Mouse (Mus musculus): ENCODE results near the gene Nudt2. TPM values are rescaled to one million over a fixed set of nuclear protein-coding genes. Genes with fewer than 3 reads are reported as not detected.

The Nudt2 gene
- total and polyA plus RNA-seq, 3 experiments = 27.5 to 30.8 (median 28.9) TPM

GRCm38 (mm10) chr4:41470051-41470683 is 5.2 kb downstream of the Nudt2 start:
- DNase-seq = no peak
- 62% methylated on average over 7 of the region's 7 CpGs for WGBS
- no peaks in the 10 kb centered on the region; the same call in 1 of the 2 replicates for H3K36me3 ChIP-seq (ENCODE audit: control insufficient read depth, insufficient read depth, low read length)
- H3K9ac ChIP-seq (ENCODE audit: low read depth, low read length) = no peak overlapping the region
- no peaks in the 10 kb centered on the region for H3K27me3 ChIP-seq (ENCODE audit: control insufficient read depth, insufficient read depth, low read length)
- intact Hi-C loops (cut with DNase I) = no loop called here
- TF ChIP-seq EP300 (IDR thresholded peaks at IDR 0.05; ENCODE audit: insufficient read depth, low read depth, low read length) (no peak), CTCF (IDR thresholded peaks at IDR 0.05) (no peak)
- H3K79me2 ChIP-seq (replicated peaks; ENCODE audit: control insufficient read depth, insufficient read depth, low read length) = no peaks in the 10 kb centered on the region
- no peak overlapping the region for H3K4me3 ChIP-seq
- H3K4me1 ChIP-seq (ENCODE audit: control insufficient read depth, insufficient read depth, low read length) = no peaks in the 10 kb centered on the region; the same call in none of the 2 replicates
- no peak overlapping the region for H3K27ac ChIP-seq

- no peak for TF ChIP-seq EP300 (IDR thresholded peaks at IDR 0.05; ENCODE audit: insufficient read depth, low read depth, low read length)
- TF ChIP-seq CTCF (IDR thresholded peaks at IDR 0.05) = no peak
- no peak for TF ChIP-seq POLR2A (IDR thresholded peaks at IDR 0.05; ENCODE audit: insufficient read depth, low read depth, low read length)
- no peaks in the 10 kb centered on the region; the same call in none of the 2 replicates for H3K4me1 ChIP-seq (ENCODE audit: control insufficient read depth, insufficient read depth, low read length)
- no peak for DNase-seq
- intact Hi-C loops (cut with DNase I) = no loop called here
- no peak overlapping the region for H3K27ac ChIP-seq
- no peaks in the 10 kb centered on the region for H3K79me2 ChIP-seq (replicated peaks; ENCODE audit: control insufficient read depth, insufficient read depth, low read length)
- H3K9ac ChIP-seq (ENCODE audit: low read depth, low read length) = no peak overlapping the region
- H3K36me3 ChIP-seq (ENCODE audit: control insufficient read depth, insufficient read depth, low read length) = no peaks in the 10 kb centered on the region; the same call in 1 of the 2 replicates
- no peaks in the 10 kb centered on the region for H3K27me3 ChIP-seq (ENCODE audit: control insufficient read depth, insufficient read depth, low read length)
- WGBS = 56% methylated on average over 5 of the region's 5 CpGs
- H3K4me3 ChIP-seq = no peak overlapping the region
Observed at GRCm38 (mm10) chr4:41470684-41471383, 5.9 kb downstream of the Nudt2 start.

DNA sequence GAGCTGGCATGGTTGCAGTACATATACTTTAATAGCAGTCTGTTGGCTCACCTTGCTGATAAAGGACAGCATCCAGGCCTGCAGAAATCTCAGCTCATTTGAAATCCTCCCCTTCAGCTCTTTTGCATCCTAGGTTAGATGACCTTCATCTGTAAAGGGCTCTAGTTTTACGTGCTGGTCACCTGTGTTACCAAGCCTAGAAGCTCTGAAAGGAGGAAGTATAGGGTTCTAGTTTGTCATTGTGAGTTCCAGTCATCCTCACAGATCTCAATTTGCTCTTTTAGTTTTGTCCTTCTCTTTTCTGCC is 6.4 kb downstream of the Nudt2 start:
- H3K36me3 ChIP-seq (ENCODE audit: control insufficient read depth, insufficient read depth, low read length) = no peaks in the 10 kb centered on the region; the same call in 1 of the 2 replicates
- no peaks in the 10 kb centered on the region; the same call in none of the 2 replicates for H3K4me1 ChIP-seq (ENCODE audit: control insufficient read depth, insufficient read depth, low read length)
- WGBS = 79% methylated on average over 1 of the region's 1 CpGs
- H3K4me3 ChIP-seq = no peak overlapping the region
- intact Hi-C loops (cut with DNase I) = no loop called here
- H3K27ac ChIP-seq = no peak overlapping the region
- DNase-seq = no peak
- no peaks in the 10 kb centered on the region for H3K27me3 ChIP-seq (ENCODE audit: control insufficient read depth, insufficient read depth, low read length)
- no peak overlapping the region for H3K9ac ChIP-seq (ENCODE audit: low read depth, low read length)
- no peak for TF ChIP-seq EP300 (IDR thresholded peaks at IDR 0.05; ENCODE audit: insufficient read depth, low read depth, low read length)
- TF ChIP-seq POLR2A (IDR thresholded peaks at IDR 0.05; ENCODE audit: insufficient read depth, low read depth, low read length) = no peak
- TF ChIP-seq CTCF (IDR thresholded peaks at IDR 0.05) = no peak
- no peaks in the 10 kb centered on the region for H3K79me2 ChIP-seq (replicated peaks; ENCODE audit: control insufficient read depth, insufficient read depth, low read length)

DNA sequence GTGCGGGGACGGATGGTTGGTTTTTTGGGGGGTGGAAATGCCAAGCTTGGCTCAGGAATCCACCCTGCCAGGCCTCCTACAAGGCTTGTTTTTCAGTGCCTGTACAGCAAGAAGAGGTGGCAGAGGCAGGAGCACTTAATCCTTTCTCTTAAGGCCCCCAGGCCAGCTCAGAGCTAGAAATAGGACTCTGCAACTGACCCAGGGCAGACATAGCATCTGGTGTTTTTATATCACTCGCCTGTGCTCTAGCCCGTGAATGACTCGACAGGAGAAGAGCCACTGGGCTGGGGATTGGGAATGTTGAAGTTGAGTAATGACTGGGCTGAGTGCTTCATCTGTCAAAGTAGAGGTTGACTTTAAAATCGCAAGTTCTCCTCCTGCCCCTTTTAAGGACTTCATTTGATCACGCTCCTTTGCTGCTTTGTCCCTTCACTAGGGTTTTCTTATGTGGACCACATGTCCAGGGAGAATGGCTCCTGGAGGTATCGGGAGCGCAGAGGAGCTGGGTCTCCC is 12.8 kb downstream of the Nudt2 start:
- Histone ChIP-seq H3K27ac (no peak overlapping the region), H3K27me3 (ENCODE audit: control insufficient read depth, insufficient read depth, low read length) (no peaks in the 10 kb centered on the region), H3K4me3 (no peak overlapping the region), H3K4me1 (ENCODE audit: control insufficient read depth, insufficient read depth, low read length) (peaks cover 3% of the 10 kb centered on the region; the same call in 1 of the 2 replicates), H3K36me3 (ENCODE audit: control insufficient read depth, insufficient read depth, low read length) (no peaks in the 10 kb centered on the region), H3K9ac (ENCODE audit: low read depth, low read length) (no peak overlapping the region), H3K79me2 (replicated peaks; ENCODE audit: control insufficient read depth, insufficient read depth, low read length) (no peaks in the 10 kb centered on the region)
- DNase-seq = no peak
- WGBS = 86% methylated on average over 9 of the region's 9 CpGs
- intact Hi-C loops (cut with DNase I) = no loop called here
- no peak for TF ChIP-seq POLR2A (IDR thresholded peaks at IDR 0.05; ENCODE audit: insufficient read depth, low read depth, low read length)
- TF ChIP-seq EP300 (IDR thresholded peaks at IDR 0.05; ENCODE audit: insufficient read depth, low read depth, low read length) = no peak
- TF ChIP-seq CTCF (IDR thresholded peaks at IDR 0.05) = no peak

DNA sequence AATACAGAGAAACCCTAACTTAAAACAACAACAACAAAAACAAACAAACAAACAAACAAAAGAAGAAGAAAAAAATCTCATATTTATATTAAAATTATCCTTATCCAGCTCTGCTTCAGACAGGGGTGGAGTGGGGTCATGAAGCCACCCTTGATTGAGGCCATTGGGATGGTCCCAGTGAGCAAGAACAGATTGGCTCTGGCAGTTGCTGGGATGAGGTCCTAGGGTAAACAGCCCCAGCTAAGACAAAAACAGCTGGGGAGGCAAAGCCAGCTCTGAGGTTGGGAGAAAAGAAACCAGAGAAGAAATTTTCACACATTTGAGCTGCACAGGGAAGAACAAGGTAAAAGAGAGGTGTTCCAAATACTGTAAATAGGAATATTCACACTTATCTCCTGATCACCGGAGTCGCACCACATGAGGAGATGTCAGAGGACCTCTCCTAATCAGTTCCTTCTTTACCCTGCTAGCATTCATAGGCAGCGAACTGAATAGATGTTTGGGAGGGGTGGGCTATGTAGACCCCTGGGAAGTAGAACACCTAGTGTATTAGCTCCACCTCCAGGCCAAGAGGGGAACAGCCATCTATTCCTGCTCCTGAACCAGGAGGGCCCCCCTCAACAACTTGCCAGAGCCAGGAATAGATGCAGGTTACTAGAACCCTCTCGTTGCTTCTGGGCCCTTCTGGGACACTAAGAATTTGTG is 14.0 kb downstream of the Nudt2 start:
- peak in 1 of 2 experiments; percentile 44 for DNase-seq
- no peak overlapping the region for H3K9ac ChIP-seq (ENCODE audit: low read depth, low read length)
- intact Hi-C loops (cut with DNase I) = no loop called here
- H3K4me3 ChIP-seq = no peak overlapping the region
- TF ChIP-seq CTCF (IDR thresholded peaks at IDR 0.05) (peak; percentile 43), POLR2A (IDR thresholded peaks at IDR 0.05; ENCODE audit: insufficient read depth, low read depth, low read length) (no peak), EP300 (IDR thresholded peaks at IDR 0.05; ENCODE audit: insufficient read depth, low read depth, low read length) (no peak)
- H3K4me1 ChIP-seq (ENCODE audit: control insufficient read depth, insufficient read depth, low read length) = peaks cover 3% of the 10 kb centered on the region; the same call in 1 of the 2 replicates
- no peaks in the 10 kb centered on the region for H3K36me3 ChIP-seq (ENCODE audit: control insufficient read depth, insufficient read depth, low read length)
- WGBS = 66% methylated on average over 4 of the region's 4 CpGs
- H3K27me3 ChIP-seq (ENCODE audit: control insufficient read depth, insufficient read depth, low read length) = no peaks in the 10 kb centered on the region
- H3K27ac ChIP-seq = no peak overlapping the region
- H3K79me2 ChIP-seq (replicated peaks; ENCODE audit: control insufficient read depth, insufficient read depth, low read length) = no peaks in the 10 kb centered on the region
